ENCODE assay signal across 8 mouse cellular contexts in the genomic region with DNA sequence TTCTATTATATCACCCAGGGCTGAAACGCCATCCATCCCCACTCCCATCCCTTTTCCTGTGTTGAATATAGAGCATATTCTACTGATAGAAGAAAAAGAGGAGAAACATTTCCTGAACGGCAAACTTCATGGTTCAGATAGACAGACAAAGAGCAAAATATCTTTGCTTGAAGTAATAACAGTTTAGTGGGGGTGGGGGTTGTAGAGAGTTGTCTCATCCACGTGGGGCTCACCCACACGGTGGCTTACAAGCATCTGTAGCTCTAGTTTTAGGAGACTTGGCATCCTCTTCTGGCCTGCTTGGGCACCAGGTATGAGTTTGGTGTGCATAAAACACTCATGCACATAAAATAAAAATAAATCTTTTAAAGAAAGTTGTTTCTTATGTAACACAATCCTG. TPM values are rescaled to one million over a fixed set of nuclear protein-coding genes. Genes with fewer than 3 reads are reported as not detected.
DNase-seq lines count a peak whose midpoint lies in the region; ATAC-seq lines count a peak whose summit lies in the region.

No protein-coding gene starts in this region.

- H3K9me3 ChIP-seq in neural tube, embryonic 11.5 days (ENCODE audit: control insufficient read depth, low read length) = no peaks in the 10 kb centered on the region
- H3K9me3 ChIP-seq in limb, embryonic 11.5 days (ENCODE audit: control insufficient read depth, low read length) = no peaks in the 10 kb centered on the region
- H3K9me3 ChIP-seq in stomach, embryonic 14.5 days (ENCODE audit: control insufficient read depth, low read depth, low read length) = no peaks in the 10 kb centered on the region

- DNase-seq in CD4-positive, CD25-positive, alpha-beta regulatory T cell, adult 2 months (ENCODE audit: low read depth, low spot score) = peak; percentile 50
- DNase-seq in neural tube, embryonic 11.5 days (ENCODE audit: low spot score) = no peak
- DNase-seq in neural tube, embryonic 10.5 days (ENCODE audit: extremely low spot score, low spot score) = no peak
- no peak for DNase-seq in limb, embryonic 11.5 days (ENCODE audit: low spot score)
- DNase-seq in left cerebral cortex, adult 11 months (ENCODE audit: low spot score) = no peak
- DNase-seq in kidney, postnatal 14 days = no peak

- peak overlapping the region; percentile 99 for H3K9ac ChIP-seq in neural tube, embryonic 11.5 days (ENCODE audit: low read length)
- H3K9ac ChIP-seq in limb, embryonic 11.5 days (ENCODE audit: low read length) = no peak overlapping the region
- 0 out of 2 replicates have a peak overlapping the region, but pooled peaks have one; percentile 97 for H3K9ac ChIP-seq in stomach, embryonic 14.5 days (replicated peaks; ENCODE audit: low read depth, low read length)

- peak overlapping the region; percentile 94 for H3K4me3 ChIP-seq in neural tube, embryonic 11.5 days (ENCODE audit: low read depth, low read length)
- peak overlapping the region; percentile 90 for H3K4me3 ChIP-seq in limb, embryonic 11.5 days (ENCODE audit: low read depth, low read length)
- peak overlapping the region; percentile 82 for H3K4me3 ChIP-seq in stomach, embryonic 14.5 days (ENCODE audit: low read depth, low read length)

- peaks cover 5% of the 10 kb centered on the region for H3K4me1 ChIP-seq in neural tube, embryonic 11.5 days (ENCODE audit: control insufficient read depth, insufficient read depth, low read length)
- peaks cover 20% of the 10 kb centered on the region for H3K4me1 ChIP-seq in limb, embryonic 11.5 days (ENCODE audit: control insufficient read depth, insufficient read depth, low read length)
- peaks cover 17% of the 10 kb centered on the region for H3K4me1 ChIP-seq in stomach, embryonic 14.5 days (ENCODE audit: control insufficient read depth, insufficient read depth, low read length)

- no peak for ATAC-seq in CD4-positive, CD25-positive, alpha-beta regulatory T cell, adult 4 months
- no peak for ATAC-seq in neural tube, embryonic 11.5 days (ENCODE audit: insufficient read depth, low FRiP score, low TSS enrichment)
- ATAC-seq in limb, embryonic 11.5 days (ENCODE audit: insufficient number of reproducible peaks, low FRiP score, low TSS enrichment, low read depth) = no peak
- ATAC-seq in stomach, embryonic 14.5 days (ENCODE audit: insufficient number of reproducible peaks, insufficient read depth, low FRiP score, low read depth) = no peak

- H3K4me2 ChIP-seq in neural tube, embryonic 11.5 days (ENCODE audit: low read depth) = peak overlapping the region; percentile 80
- H3K4me2 ChIP-seq in limb, embryonic 11.5 days (ENCODE audit: low read depth, severe bottlenecking) = peak overlapping the region; percentile 42
- H3K4me2 ChIP-seq in stomach, embryonic 14.5 days (replicated peaks; ENCODE audit: low read depth, low read length) = peak overlapping the region; percentile 51

- no peaks in the 10 kb centered on the region for H3K27me3 ChIP-seq in neural tube, embryonic 11.5 days (ENCODE audit: control insufficient read depth, insufficient read depth, low read length)
- no peaks in the 10 kb centered on the region for H3K27me3 ChIP-seq in limb, embryonic 11.5 days (ENCODE audit: control insufficient read depth, insufficient read depth, low read length)
- H3K27me3 ChIP-seq in stomach, embryonic 14.5 days (ENCODE audit: control insufficient read depth, insufficient read depth, low read length) = no peaks in the 10 kb centered on the region

- no peaks in the 10 kb centered on the region for H3K36me3 ChIP-seq in neural tube, embryonic 11.5 days (ENCODE audit: control insufficient read depth, insufficient read depth, low read length)
- H3K36me3 ChIP-seq in limb, embryonic 11.5 days (ENCODE audit: control insufficient read depth, insufficient read depth, low read length) = no peaks in the 10 kb centered on the region
- H3K36me3 ChIP-seq in stomach, embryonic 14.5 days (ENCODE audit: control insufficient read depth, insufficient read depth, low read length) = no peaks in the 10 kb centered on the region

- WGBS in neural tube, embryonic 11.5 days = 42% methylated on average over 4 of the region's 4 CpGs
- WGBS in limb, embryonic 11.5 days = 36% methylated on average over 4 of the region's 4 CpGs
- 26% methylated on average over 4 of the region's 4 CpGs for WGBS in stomach, embryonic 14.5 days

- H3K27ac ChIP-seq in neural tube, embryonic 11.5 days (ENCODE audit: low read depth, low read length) = no peak overlapping the region
- 0 out of 2 replicates have a peak overlapping the region, but pooled peaks have one; percentile 5 for H3K27ac ChIP-seq in limb, embryonic 11.5 days (replicated peaks; ENCODE audit: low read depth, low read length)
- peak overlapping the region; percentile 91; the same call in 1 of the 2 replicates for H3K27ac ChIP-seq in stomach, embryonic 14.5 days (ENCODE audit: low read length)

RNA-seq across cellular contexts. Expression of a gene that starts 0.6 kb away (rescaled TPM):
- polyA plus RNA-seq in CD4-positive, CD25-positive, alpha-beta regulatory T cell, adult 4 months (2017; shearing (Covaris generic)) = 1,000 to 10,000 TPM; 3,536 to 4,629 TPM
- 3,130 and 3,517 TPM in 2 replicates for polyA plus RNA-seq in neural tube, embryonic 11.5 days (2014; fragmentation: Nextera tagmentation; extraction: Ambion mirVana)
- 3,502 and 3,578 TPM in 2 replicates for polyA plus RNA-seq in limb, embryonic 11.5 days (2014; fragmentation: Nextera tagmentation; extraction: Ambion mirVana)
- 2,356 and 2,370 TPM in 2 replicates for polyA plus RNA-seq in stomach, embryonic 14.5 days (2014; fragmentation: Nextera tagmentation; extraction: Ambion mirVana)

RNA-seq across cellular contexts. Expression of a gene that starts 59.4 kb away (rescaled TPM):
- 10 to 100 TPM in 1 of 2 experiments, 1 to 10 TPM in 1; 7.4 to 13.1 TPM for polyA plus RNA-seq in CD4-positive, CD25-positive, alpha-beta regulatory T cell, adult 4 months (2017; shearing (Covaris generic))
- polyA plus RNA-seq in neural tube, embryonic 11.5 days (2014; fragmentation: Nextera tagmentation; extraction: Ambion mirVana) = 40.0 and 48.6 TPM in 2 replicates
- 49.8 and 52.0 TPM in 2 replicates for polyA plus RNA-seq in limb, embryonic 11.5 days (2014; fragmentation: Nextera tagmentation; extraction: Ambion mirVana)
- 38.4 and 40.1 TPM in 2 replicates for polyA plus RNA-seq in stomach, embryonic 14.5 days (2014; fragmentation: Nextera tagmentation; extraction: Ambion mirVana)
